Mouse (Mus musculus): ENCODE data around the gene Umps.

- no peak for TF ChIP-seq POLR2A (IDR thresholded peaks at IDR 0.05; ENCODE audit: borderline replicate concordance, control insufficient read depth, low read depth, low read length)
- TF ChIP-seq CTCF (IDR thresholded peaks at IDR 0.05; ENCODE audit: control insufficient read depth, insufficient read depth, low read length): no peak
Measured at GRCm38 (mm10) chr16:33939636-33940035, 27.2 kb downstream of the Umps start.
